Mouse (Mus musculus): Measurements from ENCODE around the gene Olfr1408. TPM values are rescaled to one million over a fixed set of nuclear protein-coding genes. Genes with fewer than 3 reads are reported as not detected.

The Olfr1408 gene
- polyA plus RNA-seq (2016; fragmentation: Nextera tagmentation; extraction: Ambion mirVana) = not detected in 2 replicates

DNA sequence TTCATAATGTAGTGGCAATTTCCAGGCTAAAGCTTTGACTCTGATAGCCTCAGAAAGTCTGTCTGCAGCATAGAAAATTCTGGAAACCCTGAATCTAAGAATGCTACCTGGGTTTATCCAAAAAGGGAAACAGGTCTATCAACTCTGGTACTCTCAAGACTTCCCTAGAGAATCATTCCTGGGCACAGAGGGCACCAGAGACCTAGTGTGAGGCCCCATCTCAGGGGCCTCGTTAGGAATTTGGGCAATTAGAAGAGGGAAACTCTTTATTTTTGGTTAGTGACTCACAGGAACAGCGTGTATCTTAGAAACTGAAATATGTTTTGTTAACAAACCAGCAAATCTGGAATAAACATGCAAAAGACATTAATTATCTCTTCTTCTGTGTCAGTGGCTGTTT, at the start of gene Olfr1408:
Gene Olfr1408 (minus strand): TSS at position 101 of the 400 bp plus-strand sequence.
- no peaks in the 10 kb centered on the region for H3K9me3 ChIP-seq (replicated peaks)
- no peak within 1 kb of the TSS for H3K4me3 ChIP-seq

DNA sequence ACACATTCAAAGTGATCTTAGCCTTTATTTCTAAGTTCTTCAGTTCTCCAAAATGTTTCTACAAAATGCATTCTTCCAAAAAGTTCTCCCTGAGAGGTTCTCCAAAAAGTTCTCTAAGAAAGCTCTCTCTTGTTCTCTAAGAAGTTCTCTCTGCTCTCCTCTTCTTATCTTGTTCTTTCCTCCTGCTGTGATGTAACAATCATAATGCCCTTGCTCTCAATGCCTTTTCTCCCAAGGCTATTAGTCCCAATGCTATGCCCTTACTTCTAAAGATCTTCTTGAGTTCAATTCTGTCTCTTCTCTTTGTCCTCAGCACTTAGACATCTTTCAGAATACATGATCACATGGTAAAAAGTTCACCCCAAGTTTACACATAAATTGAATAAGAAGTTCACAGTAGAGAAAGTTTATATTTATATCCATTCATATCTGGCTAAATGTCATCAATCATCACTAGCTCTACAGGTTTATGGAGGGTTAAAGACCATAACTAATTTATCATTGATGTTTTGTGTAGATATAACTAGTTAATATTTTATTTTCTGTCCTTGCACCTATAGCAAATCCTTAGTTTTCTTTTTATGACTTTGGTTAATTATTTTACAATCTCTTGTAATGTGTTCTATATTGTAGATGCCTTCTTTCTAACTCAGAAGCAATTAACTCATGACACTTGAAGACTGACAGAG, 37.1 kb upstream of the Olfr1408 start:
- Histone ChIP-seq H3K27me3 (ENCODE audit: low read depth, poor library complexity, severe bottlenecking) (no peaks in the 10 kb centered on the region), H3K4me3 (no peak overlapping the region), H3K36me3 (no peaks in the 10 kb centered on the region), H3K27ac (replicated peaks) (no peak overlapping the region), H3K9me3 (replicated peaks) (no peaks in the 10 kb centered on the region), H3K4me1 (no peaks in the 10 kb centered on the region)
- DNase-seq (ENCODE audit: low spot score) = no peak

More for the DNA sequence above, at the start of gene Olfr1408:
- Histone ChIP-seq H3K27ac (replicated peaks) (no peak within 1 kb of the TSS), H3K4me1 (no peaks in the 10 kb centered on the region), H3K27me3 (ENCODE audit: low read depth, poor library complexity, severe bottlenecking) (no peaks in the 10 kb centered on the region), H3K36me3 (no peaks in the 10 kb centered on the region)
- no peak for DNase-seq (ENCODE audit: low spot score)
- 90% methylated on average over 2 of the region's 2 CpGs for whole genome bisulfite sequencing

Other genes with a start within 250 kb of the Olfr1408 start
- not detected in 2 replicates for gene Apcs, start 242.3 kb downstream of the Olfr1408 start, polyA plus RNA-seq (2016; fragmentation: Nextera tagmentation; extraction: Ambion mirVana)
- gene Olfr16, start 187.0 kb downstream of the Olfr1408 start, polyA plus RNA-seq (2016; fragmentation: Nextera tagmentation; extraction: Ambion mirVana) = not detected in 2 replicates
- gene Olfr1406, start 53.3 kb upstream of the Olfr1408 start, polyA plus RNA-seq (2016; fragmentation: Nextera tagmentation; extraction: Ambion mirVana) = not detected in 2 replicates
- gene Olfr218, start 60.4 kb upstream of the Olfr1408 start, polyA plus RNA-seq (2016; fragmentation: Nextera tagmentation; extraction: Ambion mirVana) = not detected in 2 replicates
- not detected in 2 replicates for gene Olfr1404, start 75.0 kb upstream of the Olfr1408 start, polyA plus RNA-seq (2016; fragmentation: Nextera tagmentation; extraction: Ambion mirVana)
- not detected in 2 replicates for gene Fcer1a, start 89.8 kb upstream of the Olfr1408 start, polyA plus RNA-seq (2016; fragmentation: Nextera tagmentation; extraction: Ambion mirVana)
- gene Olfr418, start 128.6 kb upstream of the Olfr1408 start, polyA plus RNA-seq (2016; fragmentation: Nextera tagmentation; extraction: Ambion mirVana) = not detected in 2 replicates
- gene Mptx2, start 140.4 kb upstream of the Olfr1408 start, polyA plus RNA-seq (2016; fragmentation: Nextera tagmentation; extraction: Ambion mirVana) = not detected in 2 replicates
- gene Ackr1, start 196.4 kb upstream of the Olfr1408 start, polyA plus RNA-seq (2016; fragmentation: Nextera tagmentation; extraction: Ambion mirVana) = 1.6 and 2.4 TPM in 2 replicates
- gene Aim2, start 213.5 kb upstream of the Olfr1408 start, polyA plus RNA-seq (2016; fragmentation: Nextera tagmentation; extraction: Ambion mirVana) = 6.7 TPM in 2 replicates
- gene Cadm3, start 230.3 kb upstream of the Olfr1408 start, polyA plus RNA-seq (2016; fragmentation: Nextera tagmentation; extraction: Ambion mirVana) = 2.0 and 5.3 TPM in 2 replicates